Mouse (Mus musculus) kidney, embryonic 14.5 days (tissue): ENCODE measurements around the gene L3hypdh. TPM values are rescaled to one million over a fixed set of nuclear protein-coding genes. Genes with fewer than 3 reads are reported as not detected.
"Not testable (repeated sequence)": the region's sequence is repeated elsewhere in the genome, so short reads cannot be mapped to it uniquely, and the experiment has no call there.

Source experiments
- ATAC-seq: fragments of 200-750 bp; cut with Nextera tagmentation; 2 replicates; pipeline ENCODE4 v1.8.0; 2017; ENCODE audit warnings: moderate number of reproducible peaks, mild to moderate bottlenecking, moderate TSS enrichment, moderate library complexity; ENCODE audit not compliant: low FRiP score, low TSS enrichment
- H3K27ac ChIP-seq: fragments of 300-500 bp; sonication (generic); 2 replicates; pipeline ENCODE4 v1.5.1; 2014; ENCODE audit warnings: low read depth, mild to moderate bottlenecking, low read length, moderate library complexity, mixed read lengths
- H3K27me3 ChIP-seq: fragments of 300-500 bp; sonication (generic); 2 replicates; pipeline ENCODE4 v1.6.1; 2014; ENCODE audit warnings: mild to moderate bottlenecking, low read length; ENCODE audit not compliant: control insufficient read depth, insufficient read depth
- H3K36me3 ChIP-seq: fragments of 300-500 bp; sonication (generic); 2 replicates; pipeline ENCODE4 v1.6.1; 2014; ENCODE audit warnings: low read length, mixed read lengths; ENCODE audit not compliant: control insufficient read depth, insufficient read depth
- H3K4me1 ChIP-seq: fragments of 300-500 bp; sonication (generic); 2 replicates; pipeline ENCODE4 v1.6.1; 2014; ENCODE audit warnings: low read length, mixed read lengths; ENCODE audit not compliant: control insufficient read depth, insufficient read depth
- H3K4me2 ChIP-seq: fragments of 300-500 bp; sonication (generic); replicated peaks from 2 replicates; pipeline ENCODE4 v1.6.1; 2014; ENCODE audit warnings: low read depth, mild to moderate bottlenecking, low read length
- H3K4me3 ChIP-seq: fragments of 300-500 bp; sonication (generic); 2 replicates; pipeline ENCODE4 v1.5.1; 2014; ENCODE audit warnings: mild to moderate bottlenecking, low read length
- H3K9ac ChIP-seq: fragments of 300-500 bp; sonication (generic); 2 replicates; pipeline ENCODE4 v1.6.1; 2014; ENCODE audit warnings: low read depth, mild to moderate bottlenecking, low read length, moderate library complexity
- H3K9me3 ChIP-seq: fragments of 300-500 bp; sonication (generic); 2 replicates; pipeline ENCODE4 v1.6.1; 2016; ENCODE audit warnings: low read length; ENCODE audit not compliant: control insufficient read depth
- WGBS: fragments of 180-500 bp; shearing (Covaris S2); extraction: QIAGEN DNeasy Blood & Tissue Kit; methylation state at CpG from one replicate; pipeline ENCODE4 v1.1.7; 2014; 5-methylcytosine and 5-hydroxymethylcytosine counted together
- polyA plus RNA-seq: library from polyadenylated mRNA; unstranded; fragments of >200 nt; fragmentation: Nextera tagmentation; extraction: Ambion mirVana; gene quantifications from 2 replicates; pipeline ENCODE4 v1.2.1, GENCODE M21; 2014

L3hypdh gene
- polyA plus RNA-seq, 1 experiment from 2014 or later: 22.4 TPM

GRCm38 (mm10) chr12:72070327-72071269, 14.6 kb downstream of the L3hypdh start, which contains the start of gene Gpr135:
Gpr135 (minus strand) TSS chr12:72071125.
- WGBS: under 1% methylated on average over 90 of the region's 94 CpGs
- Histone ChIP-seq H3K36me3 (0 out of 2 replicates have a peak, but pooled peaks cover 1% of the 10 kb centered on the region), H3K27me3 (peaks cover 10% of the 10 kb centered on the region), H3K4me2 (peak within 1 kb of the TSS; percentile 98), H3K27ac (no peak within 1 kb of the TSS), H3K4me3 (peak within 1 kb of the TSS; percentile 76), H3K9ac (peak within 1 kb of the TSS; percentile 55), H3K9me3 (no peaks in the 10 kb centered on the region), H3K4me1 (no peaks in the 10 kb centered on the region)
- ATAC-seq: peak; percentile 93

DNA sequence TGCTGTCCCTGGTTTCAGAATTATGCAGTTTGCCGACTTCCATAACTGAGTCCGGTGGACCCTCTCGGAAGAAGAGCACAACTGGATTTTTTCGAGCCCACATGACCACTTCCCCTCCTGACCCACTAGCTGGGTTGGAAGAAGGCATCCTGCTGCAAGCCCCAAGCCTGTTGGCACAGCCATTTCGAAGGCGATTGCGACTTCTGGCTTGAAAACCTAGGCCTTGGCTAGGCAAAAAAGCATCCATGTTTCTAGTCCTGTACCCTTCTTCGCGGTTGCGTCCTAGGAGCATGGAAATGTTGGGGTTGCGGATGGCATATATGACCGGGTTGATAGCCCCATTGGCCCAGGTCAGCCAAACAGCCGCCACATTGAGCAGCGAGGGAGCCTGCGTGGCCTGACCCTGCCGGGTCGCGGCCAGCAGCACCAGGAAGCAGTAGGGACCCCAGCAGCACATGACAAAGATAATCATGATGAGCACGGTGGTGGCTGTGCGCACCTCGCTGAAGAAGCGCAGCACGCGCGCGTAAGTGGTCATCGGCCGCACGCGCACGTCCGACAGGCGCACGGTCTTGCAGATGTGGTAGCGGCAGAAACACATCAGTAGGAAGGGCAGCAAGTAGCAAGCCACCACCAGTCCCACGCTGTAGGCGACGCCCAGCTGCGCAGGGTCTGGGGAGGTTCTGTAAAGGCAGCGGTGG, 15.5 kb downstream of the L3hypdh start:
- Histone ChIP-seq H3K4me2 (peak overlapping the region; percentile 98), H3K9ac (0 out of 2 replicates have a peak overlapping the region, but pooled peaks have one; percentile 55), H3K36me3 (no peaks in the 10 kb centered on the region), H3K27ac (no peak overlapping the region), H3K9me3 (no peaks in the 10 kb centered on the region), H3K4me1 (no peaks in the 10 kb centered on the region), H3K27me3 (peaks cover 10% of the 10 kb centered on the region), H3K4me3 (peak overlapping the region; percentile 76)
- 3% methylated on average over 40 of the region's 40 CpGs for WGBS
- ATAC-seq: no peak; the same call in 1 of the 2 replicates

GRCm38 (mm10) chr12:72057780-72058179, 27.5 kb downstream of the L3hypdh start:
- Histone ChIP-seq H3K27me3 (no peaks in the 10 kb centered on the region), H3K4me1 (no peaks in the 10 kb centered on the region), H3K9ac (no peak overlapping the region), H3K36me3 (no peaks in the 10 kb centered on the region), H3K27ac (no peak overlapping the region), H3K9me3 (no peaks in the 10 kb centered on the region), H3K4me2 (no peak overlapping the region), H3K4me3 (no peak overlapping the region)
- ATAC-seq: no peak
- 88% methylated on average over 1 of the region's 1 CpGs for WGBS

- no peaks in the 10 kb centered on the region for H3K9me3 ChIP-seq
- no peak overlapping the region for H3K4me2 ChIP-seq
- no peaks in the 10 kb centered on the region for H3K27me3 ChIP-seq
- no peaks in the 10 kb centered on the region for H3K36me3 ChIP-seq
- WGBS: 19% methylated on average over 6 of the region's 6 CpGs
- no peak for ATAC-seq
- H3K4me3 ChIP-seq: no peak overlapping the region
- no peak overlapping the region for H3K9ac ChIP-seq
- H3K27ac ChIP-seq: no peak overlapping the region
- H3K4me1 ChIP-seq: no peaks in the 10 kb centered on the region
Measured at GRCm38 (mm10) chr12:72053851-72054250, 31.4 kb downstream of the L3hypdh start.

GRCm38 (mm10) chr12:72053303-72053702, 31.9 kb downstream of the L3hypdh start:
- Histone ChIP-seq H3K27ac (no peak overlapping the region), H3K4me1 (no peaks in the 10 kb centered on the region), H3K9ac (no peak overlapping the region), H3K27me3 (no peaks in the 10 kb centered on the region), H3K9me3 (no peaks in the 10 kb centered on the region), H3K36me3 (no peaks in the 10 kb centered on the region), H3K4me3 (no peak overlapping the region), H3K4me2 (no peak overlapping the region)
- no peak for ATAC-seq
- 42% methylated on average over 6 of the region's 6 CpGs for WGBS

DNA sequence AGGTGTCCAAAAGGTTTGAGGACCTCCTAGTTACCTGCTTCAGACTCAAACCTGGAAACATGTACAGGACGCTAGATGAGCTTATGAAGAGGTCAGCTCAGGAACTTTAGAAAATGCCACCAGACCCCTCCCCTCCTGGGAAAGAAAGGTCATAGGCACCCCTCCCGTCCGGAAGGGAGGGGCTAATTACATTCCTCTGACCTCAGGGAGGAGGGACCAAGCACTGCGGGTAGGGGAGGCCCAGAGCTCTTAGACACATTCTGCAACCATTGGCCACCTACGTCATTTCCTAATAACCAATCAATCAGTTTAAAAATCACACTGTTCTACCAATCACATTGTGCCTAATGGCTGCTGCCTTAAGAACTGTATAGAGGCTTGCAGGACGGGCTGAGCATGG, 32.7 kb downstream of the L3hypdh start:
- H3K36me3 ChIP-seq: no peaks in the 10 kb centered on the region
- no peak overlapping the region for H3K4me3 ChIP-seq
- no peak overlapping the region for H3K27ac ChIP-seq
- WGBS: 82% methylated on average over 6 of the region's 6 CpGs
- H3K4me1 ChIP-seq: no peaks in the 10 kb centered on the region
- no peaks in the 10 kb centered on the region for H3K27me3 ChIP-seq
- H3K9me3 ChIP-seq: no peaks in the 10 kb centered on the region
- ATAC-seq: no peak
- H3K9ac ChIP-seq: no peak overlapping the region
- no peak overlapping the region for H3K4me2 ChIP-seq

DNA sequence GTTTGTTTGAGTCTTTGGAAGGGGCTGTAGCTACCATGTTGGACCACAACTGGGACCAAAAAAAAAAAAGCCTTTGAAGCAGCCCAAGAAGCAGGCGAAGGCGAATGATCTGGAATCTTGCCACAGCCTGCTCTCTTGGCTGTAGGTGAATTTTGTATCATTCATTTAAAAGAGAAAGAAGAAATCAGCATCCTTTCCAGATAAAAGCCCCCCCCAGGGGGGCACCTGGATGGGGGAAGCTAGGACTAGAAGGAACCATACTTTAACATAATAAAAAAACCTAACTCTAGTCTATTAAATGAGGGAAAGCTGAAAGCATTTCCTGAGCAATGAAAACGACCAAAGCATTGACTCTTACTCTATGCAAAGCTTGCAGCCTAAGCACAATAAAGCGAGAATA, 34.4 kb downstream of the L3hypdh start:
- Histone ChIP-seq H3K27me3 (no peaks in the 10 kb centered on the region), H3K27ac (no peak overlapping the region), H3K36me3 (no peaks in the 10 kb centered on the region), H3K4me2 (no peak overlapping the region), H3K9me3 (no peaks in the 10 kb centered on the region), H3K4me3 (no peak overlapping the region), H3K9ac (no peak overlapping the region), H3K4me1 (no peaks in the 10 kb centered on the region)
- no peak for ATAC-seq
- WGBS: 89% methylated on average over 4 of the region's 4 CpGs

GRCm38 (mm10) chr12:72050156-72050555, 35.1 kb downstream of the L3hypdh start:
- H3K36me3 ChIP-seq, H3K4me3 ChIP-seq, H3K9ac ChIP-seq, ATAC-seq, H3K9me3 ChIP-seq, H3K4me2 ChIP-seq, H3K4me1 ChIP-seq, H3K27ac ChIP-seq, H3K27me3 ChIP-seq: not testable (repeated sequence)
- 96% methylated on average over 5 of the region's 5 CpGs for WGBS

GRCm38 (mm10) chr12:72047513-72047912, 37.7 kb downstream of the L3hypdh start:
- WGBS: 6% methylated on average over 2 of the region's 2 CpGs
- H3K4me3 ChIP-seq: no peak overlapping the region
- H3K9ac ChIP-seq: no peak overlapping the region
- no peak overlapping the region for H3K4me2 ChIP-seq
- H3K27ac ChIP-seq: no peak overlapping the region
- no peaks in the 10 kb centered on the region for H3K36me3 ChIP-seq
- H3K27me3 ChIP-seq: no peaks in the 10 kb centered on the region
- no peaks in the 10 kb centered on the region for H3K9me3 ChIP-seq
- H3K4me1 ChIP-seq: no peaks in the 10 kb centered on the region
- ATAC-seq: no peak
